9 mouse cellular contexts compared by ENCODE assay signal in the genomic region with DNA sequence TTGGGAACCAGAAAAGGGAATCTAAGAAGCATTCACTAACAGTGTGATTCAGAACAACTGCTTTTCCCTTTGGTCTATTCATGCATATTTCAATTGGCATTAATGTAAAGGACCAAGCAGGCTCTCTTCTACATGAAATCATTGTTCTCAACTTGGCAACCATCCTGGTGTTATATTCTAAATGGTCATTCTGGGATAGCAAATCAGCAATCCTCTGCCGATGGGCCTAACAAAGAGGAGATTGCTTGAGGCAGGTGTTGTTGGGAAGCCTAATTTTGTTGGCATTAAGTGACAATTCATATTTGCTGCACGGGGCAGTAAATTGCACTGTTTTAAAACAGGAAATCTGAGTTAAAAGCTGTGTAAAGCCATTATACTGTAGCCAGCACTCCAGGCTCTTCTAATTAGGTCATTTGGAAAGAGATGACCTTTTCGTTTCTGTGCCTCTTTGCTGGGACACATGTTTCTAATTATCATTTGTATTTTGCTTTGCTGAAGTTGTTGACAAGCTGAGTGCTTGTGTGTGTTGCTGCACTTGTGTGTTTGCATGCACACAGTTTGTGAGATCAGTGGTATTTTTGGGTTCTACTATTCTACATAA.
DNase-seq lines count a peak whose midpoint lies in the region; ATAC-seq and TF ChIP-seq lines count a peak whose summit lies in the region.
"Had no signal": no experiment of that assay in that cellular context is flagged by ENCODE, and none has a peak within 500 bp of the region (broad histone marks: within the 10 kb centered on the region; RNA-seq: fewer than 3 reads in every experiment).

No protein-coding gene starts in this region.

- TF ChIP-seq CTCF in liver, adult 2 months (IDR thresholded peaks at IDR 0.05; ENCODE audit: low read depth, low read length): no peak
- TF ChIP-seq CTCF in embryonic fibroblast, embryonic 13.5 days (IDR thresholded peaks at IDR 0.05; ENCODE audit: borderline replicate concordance, insufficient read depth, low read length): no peak

- H3K4me2 ChIP-seq in liver, embryonic 11.5 days: no peak overlapping the region

- H3K27ac ChIP-seq in liver, adult 2 months (replicated peaks; ENCODE audit: insufficient read depth, low read depth, low read length): no peak overlapping the region
- H3K27ac ChIP-seq in liver, embryonic 11.5 days (ENCODE audit: low read depth, low read length): no peak overlapping the region
- peak overlapping the region; percentile 91 for H3K27ac ChIP-seq in embryonic fibroblast, embryonic 13.5 days (ENCODE audit: insufficient read depth, low read length)

- no peaks in the 10 kb centered on the region for H3K9me3 ChIP-seq in liver, embryonic 11.5 days (ENCODE audit: control insufficient read depth, low read length)

- no peaks in the 10 kb centered on the region for H3K4me1 ChIP-seq in liver, adult 2 months (ENCODE audit: control insufficient read depth, insufficient read depth, low read length)
- no peaks in the 10 kb centered on the region for H3K4me1 ChIP-seq in liver, embryonic 11.5 days (replicated peaks; ENCODE audit: control insufficient read depth, insufficient read depth, low read length)
- H3K4me1 ChIP-seq in embryonic fibroblast, embryonic 13.5 days (ENCODE audit: control insufficient read depth, insufficient read depth, low read length): peaks cover 5% of the 10 kb centered on the region; the same call in 1 of the 2 replicates

- H3K79me2 ChIP-seq in liver, adult 2 months (ENCODE audit: control insufficient read depth, insufficient read depth, low read length): no peaks in the 10 kb centered on the region

- H3K27me3 ChIP-seq in liver, adult 2 months (ENCODE audit: control insufficient read depth, insufficient read depth, low read length): no peaks in the 10 kb centered on the region
- no peaks in the 10 kb centered on the region for H3K27me3 ChIP-seq in liver, embryonic 11.5 days (replicated peaks; ENCODE audit: control insufficient read depth, insufficient read depth, low read length)

- H3K36me3 ChIP-seq in liver, adult 2 months (ENCODE audit: control insufficient read depth, insufficient read depth, low read length): no peaks in the 10 kb centered on the region
- H3K36me3 ChIP-seq in liver, embryonic 11.5 days (ENCODE audit: control insufficient read depth, insufficient read depth, low read length): no peaks in the 10 kb centered on the region

- no peak overlapping the region for H3K9ac ChIP-seq in liver, adult 2 months (ENCODE audit: low read depth, low read length)
- H3K9ac ChIP-seq in liver, embryonic 11.5 days (ENCODE audit: low read depth, low read length): no peak overlapping the region

- TF ChIP-seq POLR2A in liver, adult 2 months (IDR thresholded peaks at IDR 0.05; ENCODE audit: extremely low read depth, insufficient read depth, low read length): no peak
- TF ChIP-seq POLR2A in embryonic fibroblast, embryonic 13.5 days (IDR thresholded peaks at IDR 0.05; ENCODE audit: low read depth, low read length): no peak

- H3K4me3 ChIP-seq in liver, adult 2 months (ENCODE audit: insufficient read depth, low read depth, low read length): no peak overlapping the region
- no peak overlapping the region for H3K4me3 ChIP-seq in liver, embryonic 11.5 days (ENCODE audit: low read depth, low read length)
- no peak overlapping the region for H3K4me3 ChIP-seq in embryonic fibroblast, embryonic 13.5 days (ENCODE audit: insufficient read depth, low read length)

- peak; percentile 8 for DNase-seq in liver, adult 2 months (ENCODE audit: extremely low read depth, low read depth, low spot score)
- no peak for DNase-seq in liver, embryonic 11.5 days (ENCODE audit: low spot score)
- DNase-seq in hindlimb bud, embryonic 11.5 days (ENCODE audit: extremely low spot score, low read depth, low spot score): peak; percentile 66
- peak; percentile 8 for DNase-seq in retina, postnatal 7 days (ENCODE audit: low read depth, low spot score)
- DNase-seq in cerebellum, adult 8-10 months: no peak
- DNase-seq in urinary bladder, postnatal 10 days (ENCODE audit: low spot score): no peak
- DNase-seq: kidney, postnatal 14 days; thymus, postnatal 25 days had no signal

- WGBS in liver, adult 2 months: 61% methylated on average over 3 of the region's 3 CpGs
- WGBS in liver, embryonic 11.5 days: 48% methylated on average over 3 of the region's 3 CpGs

- ATAC-seq in liver, embryonic 11.5 days (replicated peaks; ENCODE audit: low FRiP score): no peak

Comparison
In these comparisons a context has a peak if more than half of its experiments do, and no peak if none do; other contexts are left out.
1. DNase-seq: peak in liver, adult 2 months (single experiment), hindlimb bud, embryonic 11.5 days (single experiment) and retina, postnatal 7 days (single experiment); none in liver, embryonic 11.5 days (single experiment), cerebellum, adult 8-10 months (single experiment) and urinary bladder, postnatal 10 days (single experiment).